Mouse (Mus musculus) erythroblast, embryonic 14.5 days (primary cell): ENCODE results near the gene Adamts12.

ENCODE experiments used
- GATA1 ChIP-seq: IDR thresholded peaks from 2 replicates; pipeline ENCODE4 v1.6.1; 2012; ENCODE audit warnings: low read length, inconsistent platforms, mixed read lengths
- TAL1 ChIP-seq: IDR thresholded peaks from 3 replicates; pipeline ENCODE4 v1.6.1; 2012; ENCODE audit warnings: low read length, inconsistent platforms, mixed read lengths

DNA sequence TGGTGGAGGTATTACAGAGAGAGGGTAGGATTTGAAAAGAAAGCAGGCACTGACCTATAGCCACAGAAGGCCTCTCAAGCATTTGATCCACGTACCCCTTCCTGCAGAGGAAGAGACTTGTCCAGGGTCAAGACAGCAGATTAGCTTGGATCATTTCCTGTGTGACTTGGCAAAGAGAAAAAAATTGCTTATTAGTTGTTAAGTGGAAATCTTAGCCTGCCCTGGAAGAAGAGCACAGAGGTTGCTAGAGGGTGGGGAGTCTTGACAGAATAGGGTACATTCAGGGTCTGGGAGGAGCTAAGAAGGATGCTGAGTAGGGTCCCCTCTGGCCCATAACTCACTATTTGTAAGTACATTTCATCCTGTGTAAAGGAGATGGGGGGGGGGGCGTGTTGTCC is 431 bp upstream of the Adamts12 start:
- no peak for TF ChIP-seq GATA1
- TF ChIP-seq TAL1 = no peak
